Mouse (Mus musculus) spleen, adult 2 months (tissue): ENCODE measurements around the gene Fkbp9. TPM values are rescaled to one million over a fixed set of nuclear protein-coding genes. Genes with fewer than 3 reads are reported as not detected.

Experiments
- DNase-seq, 2 experiments: peaks; one replicate each; pipeline versions ENCODE4 v3.0.0 to v3.0.0-alpha.2; 2012 to 2021; ENCODE audit warnings: low spot score in 2 of 2, low read depth in 1 of 2
- H3K27ac ChIP-seq: fragments of 200-500 bp; 2 replicates; pipeline ENCODE4 v1.5.1; 2012; ENCODE audit warnings: low read length, inconsistent platforms; ENCODE audit not compliant: insufficient read depth
- H3K27me3 ChIP-seq: fragments of 200-500 bp; 2 replicates; pipeline ENCODE4 v1.6.1; 2012; ENCODE audit warnings: mild to moderate bottlenecking, moderate library complexity, low read length, inconsistent platforms; ENCODE audit not compliant: control insufficient read depth, insufficient read depth
- H3K36me3 ChIP-seq: fragments of 200-500 bp; 2 replicates; pipeline ENCODE4 v1.6.1; 2012; ENCODE audit warnings: mild to moderate bottlenecking, low read length, inconsistent platforms; ENCODE audit not compliant: control insufficient read depth, insufficient read depth
- H3K4me1 ChIP-seq: fragments of 200-500 bp; 2 replicates; pipeline ENCODE4 v1.6.1; 2011; ENCODE audit warnings: inconsistent platforms; ENCODE audit not compliant: control insufficient read depth, insufficient read depth, insufficient read length
- H3K4me3 ChIP-seq: fragments of 200-500 bp; 2 replicates; pipeline ENCODE4 v1.5.1; 2011; ENCODE audit warnings: mild to moderate bottlenecking, inconsistent platforms; ENCODE audit not compliant: insufficient read depth, insufficient read length; ENCODE audit errors: extremely low read depth
- CTCF ChIP-seq: fragments of 200-500 bp; IDR thresholded peaks from 2 replicates; pipeline ENCODE4 v1.5.1; 2011; ENCODE audit warnings: mild to moderate bottlenecking, inconsistent platforms; ENCODE audit not compliant: insufficient read depth, insufficient read length, insufficient replicate concordance; ENCODE audit errors: extremely low read depth
- POLR2A ChIP-seq: fragments of 200-500 bp; IDR thresholded peaks from 2 replicates; pipeline ENCODE4 v1.6.1; 2011; ENCODE audit warnings: low read depth, low read length, inconsistent platforms
- WGBS: fragments of 180-500 bp; shearing (Covaris S2); methylation state at CpG from one replicate; pipeline ENCODE4 v1.1.7; 2018; 5-methylcytosine and 5-hydroxymethylcytosine counted together
- polyA plus RNA-seq: library from polyadenylated mRNA; depleted of rRNA; stranded (reverse); fragments of >200 nt; gene quantifications from 2 replicates; pipeline ENCODE4 v1.2.3, GENCODE M21; 2012

The Fkbp9 gene
- polyA plus RNA-seq, 1 experiment: 6.7 TPM

DNA sequence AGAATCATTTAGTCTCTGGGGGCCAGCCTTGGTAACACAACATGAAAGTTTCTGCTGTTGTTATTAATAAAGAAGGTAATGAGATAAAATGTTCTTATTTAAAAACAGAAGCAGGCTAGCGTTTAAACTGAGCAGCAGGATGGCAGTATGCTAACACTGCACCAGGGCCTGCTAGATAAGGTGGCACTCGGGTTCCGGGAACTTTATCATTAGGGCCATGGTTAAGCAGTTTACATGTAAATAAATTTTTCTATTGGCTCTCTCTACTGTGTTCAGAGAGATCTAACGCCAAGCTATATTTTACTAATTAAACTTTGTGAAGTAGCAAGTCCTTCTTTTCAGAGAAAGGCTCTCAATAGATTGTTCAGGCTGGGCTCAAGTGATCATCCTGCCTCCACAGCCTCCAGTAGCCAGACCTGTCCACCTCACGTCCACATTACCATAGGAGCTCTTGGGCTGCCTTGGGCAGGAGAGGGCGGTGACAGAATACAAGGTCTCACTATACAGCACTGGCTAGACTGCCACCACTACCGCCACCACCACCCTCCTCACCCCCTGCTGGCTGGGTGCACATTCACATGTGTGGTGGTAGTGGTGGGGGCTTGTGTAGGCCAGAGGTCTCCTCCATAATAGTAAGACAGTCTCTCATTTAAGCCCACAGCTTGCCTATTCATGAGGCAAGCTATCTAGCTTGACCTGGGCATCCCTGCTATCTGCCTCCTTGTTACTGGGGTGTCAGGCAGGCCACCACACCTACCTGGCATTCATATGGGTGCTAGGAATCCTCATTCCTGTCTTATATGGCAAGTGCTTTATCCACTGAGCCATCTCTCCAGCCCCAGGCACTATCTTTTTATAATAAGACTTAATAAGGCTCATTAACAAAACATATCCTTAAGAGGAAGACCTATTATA is 71.0 kb downstream of the Fkbp9 start:
- 83% methylated on average over 7 of the region's 7 CpGs for WGBS
- H3K4me3 ChIP-seq: no peak overlapping the region
- no peaks in the 10 kb centered on the region for H3K36me3 ChIP-seq

DNA sequence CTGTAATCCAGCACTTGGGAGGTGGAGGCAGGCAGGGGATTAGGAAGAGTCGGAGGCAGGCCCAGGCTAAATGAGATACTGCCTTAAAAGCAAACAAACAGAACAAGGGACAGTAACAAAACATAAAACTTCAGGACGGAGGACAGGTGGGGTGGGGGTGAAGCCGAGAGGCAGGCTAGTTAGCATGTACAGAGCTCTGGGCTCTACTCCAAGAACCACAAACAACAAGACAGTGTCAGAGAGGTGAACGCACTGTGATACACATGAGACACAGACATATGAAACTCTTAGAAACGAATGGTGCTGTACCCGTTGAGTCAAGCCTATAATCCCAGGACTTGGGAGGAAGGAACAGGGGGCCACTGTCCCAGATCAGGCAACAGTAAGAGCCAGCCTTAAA is 72.0 kb downstream of the Fkbp9 start:
- Histone ChIP-seq H3K4me1 (no peaks in the 10 kb centered on the region), H3K27me3 (no peaks in the 10 kb centered on the region), H3K36me3 (no peaks in the 10 kb centered on the region), H3K27ac (no peak overlapping the region; the same call in 1 of the 2 replicates), H3K4me3 (no peak overlapping the region)
- 71% methylated on average over 6 of the region's 6 CpGs for WGBS
- no peak for TF ChIP-seq CTCF
- no peak for TF ChIP-seq POLR2A
- no peak for DNase-seq

More for the DNA sequence above, 71.0 kb downstream of the Fkbp9 start:
- no peaks in the 10 kb centered on the region for H3K4me1 ChIP-seq
- no peak for DNase-seq
- no peaks in the 10 kb centered on the region for H3K27me3 ChIP-seq
- TF ChIP-seq POLR2A (no peak), CTCF (no peak)
- peak overlapping the region; percentile 48; the same call in 1 of the 2 replicates for H3K27ac ChIP-seq

DNA sequence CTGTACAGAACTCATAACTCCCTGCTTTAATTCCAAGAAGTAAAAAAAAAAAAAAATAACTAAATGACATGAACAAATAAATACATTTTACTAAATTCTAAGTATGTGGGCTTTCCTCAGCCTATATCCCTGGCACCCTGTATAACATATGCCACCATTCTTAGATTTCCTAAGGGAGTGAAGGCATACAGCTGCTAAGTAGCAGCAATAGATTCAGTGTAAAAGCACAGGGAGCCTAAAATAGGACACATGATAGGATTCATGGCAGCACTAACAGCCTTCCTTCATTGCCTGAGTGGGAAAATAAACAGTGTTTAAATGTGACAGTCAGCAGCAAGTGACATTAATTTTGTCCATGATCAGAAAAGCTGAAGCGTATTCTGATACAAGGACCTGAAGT is 72.5 kb downstream of the Fkbp9 start:
- H3K4me3 ChIP-seq: no peak overlapping the region
- H3K4me1 ChIP-seq: no peaks in the 10 kb centered on the region
- no peak overlapping the region for H3K27ac ChIP-seq
- no peaks in the 10 kb centered on the region for H3K27me3 ChIP-seq
- TF ChIP-seq POLR2A (no peak), CTCF (no peak)
- no peak for DNase-seq
- no peaks in the 10 kb centered on the region for H3K36me3 ChIP-seq
- 87% methylated on average over 1 of the region's 1 CpGs for WGBS

DNA sequence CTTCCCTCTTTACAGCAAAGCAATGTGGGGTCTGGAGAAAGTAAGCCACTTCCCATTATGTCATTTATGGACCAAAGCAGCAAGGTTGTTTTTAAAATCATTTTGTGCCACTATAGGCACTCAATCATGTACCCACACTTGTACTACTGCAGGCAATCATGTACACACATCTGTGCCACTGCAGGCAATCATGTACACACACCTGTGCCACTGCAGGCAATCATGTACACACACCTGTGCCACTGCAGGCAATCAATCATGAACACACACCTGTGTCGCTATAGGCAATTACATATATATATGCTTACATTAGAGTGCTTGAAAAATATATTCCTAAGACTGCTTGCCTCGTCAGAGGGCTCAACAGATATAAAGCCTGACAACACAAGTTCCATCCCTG is 73.1 kb downstream of the Fkbp9 start:
- Histone ChIP-seq H3K4me1 (no peaks in the 10 kb centered on the region), H3K36me3 (no peaks in the 10 kb centered on the region), H3K27me3 (no peaks in the 10 kb centered on the region), H3K4me3 (no peak overlapping the region), H3K27ac (no peak overlapping the region)
- no peak for TF ChIP-seq CTCF
- TF ChIP-seq POLR2A: no peak
- no peak for DNase-seq
- WGBS: 83% methylated on average over 2 of the region's 2 CpGs

- H3K4me3 ChIP-seq: no peak overlapping the region
- H3K27me3 ChIP-seq: no peaks in the 10 kb centered on the region
- H3K36me3 ChIP-seq: no peaks in the 10 kb centered on the region
- H3K4me1 ChIP-seq: no peaks in the 10 kb centered on the region
- no peak overlapping the region for H3K27ac ChIP-seq
- no peak for DNase-seq
- no peak for TF ChIP-seq CTCF
- TF ChIP-seq POLR2A: no peak
- 98% methylated on average over 5 of the region's 5 CpGs for WGBS
These were observed 73.6 kb downstream of the Fkbp9 start for GRCm38 (mm10) chr6:56905486-56905885.

- Histone ChIP-seq H3K4me1 (no peaks in the 10 kb centered on the region), H3K27me3 (no peaks in the 10 kb centered on the region), H3K4me3 (no peak overlapping the region), H3K36me3 (no peaks in the 10 kb centered on the region), H3K27ac (no peak overlapping the region)
- TF ChIP-seq CTCF (no peak), POLR2A (no peak)
- DNase-seq: no peak
- WGBS: 86% methylated on average over 8 of the region's 8 CpGs
These were observed 74.4 kb downstream of the Fkbp9 start for GRCm38 (mm10) chr6:56906121-56906846.

GRCm38 (mm10) chr6:56907973-56908372 is 76.1 kb downstream of the Fkbp9 start:
- no peaks in the 10 kb centered on the region for H3K4me1 ChIP-seq
- 87% methylated on average over 3 of the region's 3 CpGs for WGBS
- H3K27ac ChIP-seq: no peak overlapping the region
- H3K36me3 ChIP-seq: no peaks in the 10 kb centered on the region
- TF ChIP-seq CTCF (no peak), POLR2A (no peak)
- DNase-seq: no peak
- H3K27me3 ChIP-seq: no peaks in the 10 kb centered on the region
- no peak overlapping the region for H3K4me3 ChIP-seq
